Mouse (Mus musculus): ENCODE measurements at regions not wholly inside any gene's neighbourhood (a gene's known extent, or its start where the extent isn't known, plus 50 kb on each side); places are given as distances from the start of the nearest gene placed in this dataset.
"Not testable (repeated sequence)": the region's sequence is repeated elsewhere in the genome, so short reads cannot be mapped to it uniquely, and the experiment has no call there.

GRCm38 (mm10) chr7:59891363-59891762 is 113.5 kb downstream of the Snurf start:
- peak in 1 of 2 experiments; percentile 7 for DNase-seq (ENCODE audit: low read depth in 1 of 2, low spot score in 2 of 2)

GRCm38 (mm10) chr7:59858480-59858879 is 146.4 kb downstream of the Snurf start:
- not testable (repeated sequence) for DNase-seq (ENCODE audit: low read depth in 1 of 2, low spot score in 2 of 2)

Measured in monocyte, adult 2 months (primary cell).